Mouse (Mus musculus) right cerebral cortex, postnatal 36 days (tissue): ENCODE data around the gene Ttc30b.
"Not testable (repeated sequence)": the region's sequence is repeated elsewhere in the genome, so short reads cannot be mapped to it uniquely, and the experiment has no call there.

Source experiments
- DNase-seq, 2 experiments: peaks; one replicate each; pipeline ENCODE4 v3.0.0; 2022; ENCODE audit warnings: low spot score in 2 of 2, mixed read lengths in 1 of 2

Ttc30b gene

DNA sequence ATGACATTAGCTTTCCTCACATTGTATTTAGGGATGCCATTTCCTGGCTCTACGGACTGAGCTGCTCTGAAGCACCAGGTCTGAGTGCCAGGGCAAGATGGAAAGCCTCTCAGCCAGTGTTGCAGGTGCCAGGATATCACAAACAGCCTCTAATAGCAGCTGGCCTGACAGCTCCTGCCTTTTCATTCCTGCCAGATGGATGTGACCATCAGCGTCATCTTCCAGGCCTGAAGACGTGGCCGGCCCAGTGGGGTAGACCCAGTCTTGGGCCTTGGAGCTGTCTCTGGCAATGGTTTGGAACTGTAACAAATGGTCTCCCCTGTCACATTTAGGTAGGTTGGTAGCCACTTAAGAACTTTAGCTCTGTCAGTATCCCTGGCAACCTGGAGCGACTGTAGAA is 14.9 kb upstream of the Ttc30b start:
- no peak for DNase-seq

DNA sequence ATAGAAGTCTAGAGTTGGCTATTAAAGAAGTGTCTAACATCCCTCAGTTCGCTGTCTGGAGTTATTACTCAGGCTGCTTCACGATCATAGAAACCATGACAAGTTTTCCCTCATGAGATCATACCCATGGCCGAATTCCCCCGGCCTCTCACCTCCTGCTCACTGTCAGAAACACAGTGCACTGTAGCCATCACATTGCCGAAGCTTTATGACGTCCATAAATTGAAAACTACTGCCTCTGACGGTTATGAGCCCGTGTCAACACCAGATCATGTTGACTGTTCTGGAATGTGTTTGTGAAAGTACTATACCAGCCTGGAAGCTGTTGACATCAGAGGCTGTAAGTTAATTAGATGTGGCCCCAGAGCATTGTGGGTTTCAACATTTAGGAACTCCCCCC is 12.3 kb upstream of the Ttc30b start:
- no peak for DNase-seq

DNA sequence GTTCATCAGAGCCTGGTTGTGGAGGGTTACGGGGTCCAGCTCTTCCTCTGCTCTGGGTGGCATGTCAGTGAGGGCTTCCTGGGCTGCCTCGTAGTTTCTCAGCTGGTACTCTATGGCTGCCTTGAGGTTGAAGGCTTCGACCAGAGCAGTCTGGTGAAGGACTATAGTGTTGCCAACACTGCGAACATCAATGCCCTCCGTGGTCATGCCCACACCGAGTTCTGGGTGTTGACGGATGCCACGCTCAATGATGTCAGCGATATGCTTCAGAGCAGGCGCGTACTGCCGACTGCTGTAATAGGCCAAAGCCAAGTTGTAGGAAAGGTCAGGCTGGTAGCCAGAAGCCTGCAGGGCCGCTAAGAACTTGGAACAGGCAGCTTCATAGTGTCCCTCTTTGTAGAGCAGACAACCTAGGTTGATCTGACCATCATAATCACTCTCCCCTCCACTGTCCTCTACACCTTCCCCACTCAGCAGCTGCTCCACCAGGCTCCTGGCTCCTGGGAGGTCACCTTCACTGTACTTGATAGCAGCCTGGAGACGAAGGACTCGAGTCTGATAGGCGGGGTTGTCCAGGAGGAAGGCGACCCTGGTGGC is 767 bp downstream of the Ttc30b start:
- DNase-seq: not testable (repeated sequence)

DNA sequence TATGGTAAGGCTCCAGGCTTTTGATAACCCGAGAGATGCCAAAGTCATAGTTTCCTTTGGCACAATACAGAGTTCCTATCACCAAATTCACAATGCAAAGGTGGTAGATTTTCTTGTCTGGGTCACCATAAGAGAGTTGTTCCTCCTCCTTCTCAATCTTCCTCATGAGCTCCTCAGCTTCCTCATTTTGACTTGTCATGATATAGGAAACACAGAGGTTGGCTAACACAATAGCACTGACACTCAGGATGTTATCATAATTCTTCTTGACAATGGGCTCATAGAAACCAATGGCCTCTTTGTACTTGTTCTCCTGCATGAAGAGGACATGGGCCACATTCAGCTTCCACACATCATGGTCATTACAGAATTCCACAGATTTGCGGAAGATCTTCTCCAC is 1.7 kb downstream of the Ttc30b start:
- not testable (repeated sequence) for DNase-seq

DNA sequence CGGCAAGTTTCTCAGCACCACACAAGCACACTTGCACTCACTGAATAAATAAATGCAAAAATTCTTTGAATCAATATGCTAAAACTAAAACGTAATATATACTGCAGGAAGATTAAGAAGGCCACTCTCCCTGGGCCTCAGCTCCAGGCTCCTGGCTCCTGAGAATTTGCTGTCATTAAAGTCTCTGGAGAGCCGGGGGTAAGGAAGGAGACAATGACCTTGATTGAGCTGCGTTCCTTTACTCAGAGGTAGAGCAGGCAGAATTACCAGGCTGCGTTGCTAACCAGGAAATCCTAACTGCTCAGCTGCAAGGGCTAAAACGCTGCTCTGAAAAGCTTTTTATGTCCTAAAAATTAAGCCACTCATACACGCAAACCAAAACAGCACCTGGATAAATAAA is 4.8 kb downstream of the Ttc30b start:
- DNase-seq: no peak

DNA sequence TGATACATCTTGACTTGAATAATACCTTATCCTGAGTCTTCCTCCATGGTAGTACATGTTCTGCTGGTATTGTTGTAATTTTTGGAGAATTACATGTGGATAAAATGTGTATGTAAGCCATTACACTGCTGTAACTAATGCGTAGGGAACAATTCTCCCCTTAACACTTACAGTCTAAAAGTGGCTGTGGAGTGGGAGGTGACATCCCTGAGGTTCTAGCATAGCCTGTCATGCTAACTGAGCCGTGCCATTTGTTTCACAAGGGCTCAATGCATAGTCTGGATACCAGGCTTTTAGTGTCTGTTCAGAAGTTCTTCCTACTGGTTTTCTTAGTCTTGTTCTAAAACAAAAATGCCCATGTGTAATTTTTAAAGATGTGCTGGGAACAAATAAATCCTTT is 7.4 kb downstream of the Ttc30b start:
- DNase-seq: peak in 1 of 2 experiments; percentile 41

DNA sequence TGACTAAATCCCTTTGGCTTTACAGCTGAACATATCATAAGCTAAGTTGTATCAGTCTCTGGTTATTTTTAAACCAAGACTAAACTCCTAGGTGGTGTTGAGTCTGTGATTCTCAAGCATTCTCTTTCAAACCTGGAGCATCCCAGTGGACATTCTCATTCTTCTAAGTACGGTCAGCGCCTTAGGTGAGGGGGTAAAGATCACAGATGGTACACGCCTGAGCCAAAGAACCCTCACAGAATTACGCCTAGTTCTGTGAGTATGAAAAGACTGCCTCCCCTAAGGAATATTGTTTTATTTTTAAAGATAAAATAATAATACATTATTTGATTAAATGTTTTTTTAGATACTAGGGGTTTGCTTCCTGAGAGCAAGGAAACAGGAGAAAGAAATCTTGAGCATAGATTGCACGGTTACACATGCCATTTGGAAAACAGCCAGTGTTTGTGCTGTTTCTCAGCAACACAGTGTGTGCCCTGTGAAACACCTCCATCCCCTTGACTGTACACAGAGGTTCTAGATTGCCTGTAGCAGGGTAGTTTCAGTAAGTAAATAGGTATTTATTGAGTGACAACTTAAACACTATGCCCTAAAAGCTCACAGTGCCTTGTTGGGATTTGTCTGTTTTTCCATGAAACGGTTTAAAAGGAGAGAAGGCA is 8.5 kb downstream of the Ttc30b start:
- no peak for DNase-seq

DNA sequence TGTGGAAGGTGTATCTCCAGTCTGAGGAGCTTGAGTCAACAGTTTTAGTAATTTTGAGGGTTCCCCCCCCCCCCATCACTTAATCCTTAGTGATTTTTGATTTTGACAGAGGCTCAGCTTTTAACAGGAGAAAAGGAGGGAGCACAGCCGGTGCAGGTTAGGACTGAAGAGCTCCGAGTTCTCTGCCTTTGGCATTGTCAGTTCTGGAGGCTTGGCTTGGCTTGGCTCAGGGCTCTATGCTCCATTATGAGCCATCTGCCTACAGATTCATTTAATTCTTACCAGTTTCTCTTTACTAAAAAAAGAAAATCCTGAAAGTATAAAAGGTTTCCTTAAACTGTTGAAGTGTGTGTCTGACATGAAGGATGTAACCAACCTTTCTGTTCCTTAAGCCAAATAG is 9.2 kb downstream of the Ttc30b start:
- DNase-seq: no peak

DNA sequence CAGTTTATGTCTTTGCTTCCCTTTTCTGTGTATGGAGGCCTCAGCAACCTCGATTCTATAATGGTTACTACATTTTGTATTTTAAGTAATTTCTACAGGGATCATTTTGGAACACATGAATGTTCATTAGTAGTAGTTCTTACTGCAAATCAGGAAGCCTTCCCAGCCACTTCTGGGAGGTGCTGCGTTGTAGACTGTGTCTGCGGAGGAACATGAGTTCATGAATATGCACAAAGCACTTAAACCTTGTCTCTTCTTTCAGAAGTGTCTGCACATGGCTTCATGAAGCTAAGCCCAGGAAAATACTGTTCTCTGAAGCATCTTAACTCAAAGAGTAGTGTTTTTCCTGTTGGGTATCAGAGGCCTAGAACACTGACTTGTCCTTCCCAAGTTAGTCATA is 10.4 kb downstream of the Ttc30b start:
- DNase-seq: peak in 1 of 2 experiments; percentile 23

DNA sequence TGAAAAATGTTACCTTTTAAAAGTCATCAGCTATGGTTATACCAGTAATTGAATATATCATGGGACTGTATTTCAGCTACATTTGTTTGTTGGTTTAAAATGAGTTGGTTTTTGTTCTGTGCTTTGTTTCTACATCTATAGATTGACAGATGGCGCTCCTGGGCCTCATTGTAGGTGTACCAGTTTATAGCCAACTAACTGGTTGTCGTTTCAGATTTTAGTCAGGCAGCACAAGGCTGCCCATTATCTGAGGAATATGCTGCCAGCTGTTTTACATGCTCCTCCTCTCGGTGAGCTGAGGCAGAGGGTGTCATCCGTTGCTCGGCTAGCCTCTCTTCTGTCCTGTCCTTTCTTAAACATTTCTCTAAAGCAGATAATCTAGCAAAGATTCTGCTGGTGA is 12.3 kb downstream of the Ttc30b start:
- no peak for DNase-seq

DNA sequence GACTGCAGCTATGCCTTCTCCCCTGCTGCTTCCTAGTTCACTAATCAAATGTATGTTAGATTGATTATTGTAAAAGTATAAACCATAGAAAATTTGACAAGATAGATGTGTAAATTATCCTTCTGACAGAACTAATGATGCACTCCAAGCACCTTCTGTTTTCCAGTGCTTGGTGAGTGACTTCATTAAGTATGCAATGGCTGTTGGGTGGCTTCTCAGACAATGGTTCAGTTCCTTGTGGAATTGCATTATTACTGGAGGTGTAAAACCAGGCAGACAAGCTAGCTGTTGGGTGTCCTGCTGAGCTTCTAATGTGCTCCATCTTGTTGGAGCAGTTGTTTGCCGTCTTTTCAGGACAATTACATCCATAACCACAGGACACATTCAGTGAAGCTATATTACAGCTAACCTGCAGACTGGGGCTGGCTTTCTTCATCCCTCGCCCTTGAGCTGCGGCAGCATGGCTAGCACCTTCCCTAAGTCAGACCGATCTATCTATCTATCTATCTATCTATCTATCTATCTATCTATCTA is 14.5 kb downstream of the Ttc30b start:
- DNase-seq: no peak

DNA sequence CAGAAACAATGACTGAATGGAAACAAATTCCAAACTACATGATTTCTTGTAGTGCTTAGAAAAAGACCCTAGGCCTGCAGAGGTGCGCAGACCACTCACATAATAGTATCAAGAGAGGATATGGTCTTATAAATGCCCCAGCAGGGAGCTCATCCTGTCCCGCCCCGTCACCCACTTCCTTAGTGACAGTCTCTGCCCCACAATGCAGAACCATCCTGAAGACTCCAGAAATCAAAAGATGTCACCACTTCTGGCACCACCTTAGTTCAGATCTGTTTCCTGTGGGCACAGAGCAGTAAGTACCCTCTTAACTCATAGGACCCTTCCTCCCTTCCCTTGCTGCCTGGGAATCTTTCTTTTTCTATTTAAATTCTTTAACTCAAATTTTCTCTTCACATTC is 23.3 kb downstream of the Ttc30b start:
- DNase-seq: no peak

DNA sequence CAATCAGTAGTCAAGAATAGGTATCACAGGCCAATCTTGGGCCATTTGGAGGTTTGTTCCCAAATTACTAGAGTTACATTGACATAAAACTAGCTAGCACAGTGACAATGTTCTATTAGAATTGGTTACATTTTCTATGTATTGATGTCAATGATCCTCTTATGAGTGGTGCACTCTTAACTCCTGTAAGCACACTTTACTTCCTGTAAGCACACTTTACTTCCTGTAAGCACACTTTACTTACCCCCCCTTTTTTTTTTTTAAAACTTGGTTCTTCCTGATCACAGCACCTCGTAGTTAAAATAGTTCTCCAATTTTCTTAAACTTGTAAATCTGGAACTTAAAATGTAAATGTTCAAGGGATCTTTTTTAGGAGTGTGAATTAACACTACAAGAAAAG is 31.2 kb downstream of the Ttc30b start:
- DNase-seq: no peak

DNA sequence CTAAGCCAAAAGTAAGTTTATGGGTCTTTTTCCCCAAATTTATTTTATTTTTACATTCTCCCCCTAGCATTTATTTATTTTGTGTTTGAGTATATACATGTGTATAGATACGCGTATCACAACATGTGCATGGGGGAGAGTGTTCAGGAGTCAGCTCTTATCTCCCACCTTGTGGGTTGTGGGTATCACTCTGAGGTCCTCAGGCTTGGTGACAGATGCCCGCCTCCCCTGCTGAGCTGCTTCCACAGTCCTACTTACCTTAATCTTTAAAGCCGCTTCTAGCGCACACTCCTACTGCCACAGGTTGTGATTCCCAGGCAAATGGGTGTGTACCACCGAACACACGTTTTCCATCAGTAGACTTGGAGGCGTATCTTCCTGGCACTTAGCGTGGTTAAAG is 36.5 kb downstream of the Ttc30b start:
- no peak for DNase-seq

DNA sequence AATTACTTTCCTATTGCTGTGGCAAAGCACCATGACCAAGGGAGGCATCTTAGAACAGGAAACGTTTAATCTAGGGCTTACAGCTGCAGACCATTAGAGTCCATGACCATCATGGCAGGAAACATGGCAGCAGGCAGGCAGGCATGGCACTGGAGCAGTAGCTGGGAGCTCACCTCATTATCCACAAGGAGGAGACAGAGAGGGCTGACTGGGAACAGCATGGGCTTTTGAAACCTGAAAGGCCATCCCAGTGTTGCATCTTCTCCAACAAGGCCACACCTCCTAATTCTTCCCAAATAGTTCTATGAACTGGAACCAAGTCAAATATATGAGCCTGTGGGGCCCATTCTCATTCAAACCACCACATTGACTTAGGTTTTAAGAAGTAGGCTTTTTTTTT is 38.1 kb downstream of the Ttc30b start:
- no peak for DNase-seq

DNA sequence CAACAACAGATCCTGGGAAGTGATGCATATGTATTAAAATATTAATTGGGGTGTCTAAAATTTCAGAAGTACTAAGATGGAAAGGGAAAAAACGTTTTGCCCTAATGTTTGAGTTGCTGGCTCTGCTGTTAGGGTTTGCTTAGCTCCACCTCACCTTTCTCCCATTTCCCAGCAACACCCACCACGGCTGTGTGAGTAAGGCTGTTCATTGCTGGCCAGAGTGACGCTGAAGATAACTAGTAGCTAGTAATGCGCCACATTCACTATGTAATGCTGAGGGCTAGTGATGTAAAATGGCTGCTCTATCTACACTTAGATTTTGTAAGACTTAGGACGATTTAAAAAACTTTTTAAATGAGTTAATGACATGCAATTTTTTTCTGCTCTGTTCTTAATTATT is 42.7 kb downstream of the Ttc30b start:
- DNase-seq: no peak

DNA sequence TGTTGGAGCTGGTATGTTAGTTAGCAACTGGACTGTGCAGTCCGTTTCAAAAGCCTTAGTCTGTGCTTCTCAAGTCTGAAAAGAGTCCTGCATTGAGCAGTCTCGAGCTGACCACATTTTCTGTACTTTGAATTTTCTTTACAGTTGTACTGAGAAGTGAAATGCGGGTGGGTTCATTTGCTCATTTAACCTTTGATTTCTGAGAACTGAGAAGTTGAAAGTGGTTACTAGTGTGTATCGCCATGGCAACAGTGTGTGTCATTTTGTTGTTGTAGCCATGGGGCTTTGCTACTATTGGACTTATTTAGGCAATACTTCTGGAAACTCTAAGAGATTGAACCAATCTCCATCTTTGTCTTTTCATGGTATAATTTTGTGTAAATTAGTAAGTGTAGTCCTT is 46.4 kb downstream of the Ttc30b start:
- no peak for DNase-seq
